Mouse (Mus musculus): ENCODE results near the gene Pacsin3. TPM values are rescaled to one million over a fixed set of nuclear protein-coding genes. Genes with fewer than 3 reads are reported as not detected.

The Pacsin3 gene
- polyA plus RNA-seq, 1 experiment from 2014 or later = 21.8 TPM

- H3K36me3 ChIP-seq (ENCODE audit: control insufficient read depth, insufficient read depth, low read length) = no peaks in the 10 kb centered on the region
- no peaks in the 10 kb centered on the region for H3K27me3 ChIP-seq (replicated peaks; ENCODE audit: control insufficient read depth, insufficient read depth, low read length)
- peaks cover 3% of the 10 kb centered on the region; the same call in 1 of the 2 replicates for H3K4me1 ChIP-seq (ENCODE audit: control insufficient read depth, insufficient read depth, low read depth, low read length)
- no peak overlapping the region for H3K4me2 ChIP-seq (ENCODE audit: low read length)
- no peak overlapping the region; the same call in 1 of the 2 replicates for H3K27ac ChIP-seq (ENCODE audit: low read depth, low read length)
- peak; percentile 47 for ATAC-seq
- no peak overlapping the region for H3K4me3 ChIP-seq (ENCODE audit: low read length)
- WGBS = 61% methylated on average over 12 of the region's 12 CpGs
- H3K9me3 ChIP-seq (ENCODE audit: control insufficient read depth, low read length) = no peaks in the 10 kb centered on the region
- H3K9ac ChIP-seq (ENCODE audit: low read depth, low read length) = no peak overlapping the region
Measured at GRCm38 (mm10) chr2:91291197-91292007, 35.6 kb downstream of the Pacsin3 start.

- no peak overlapping the region for H3K9ac ChIP-seq (ENCODE audit: low read depth, low read length)
- peaks cover 3% of the 10 kb centered on the region; the same call in 1 of the 2 replicates for H3K4me1 ChIP-seq (ENCODE audit: control insufficient read depth, insufficient read depth, low read depth, low read length)
- no peak overlapping the region for H3K4me3 ChIP-seq (ENCODE audit: low read length)
- no peaks in the 10 kb centered on the region for H3K9me3 ChIP-seq (ENCODE audit: control insufficient read depth, low read length)
- no peaks in the 10 kb centered on the region for H3K27me3 ChIP-seq (replicated peaks; ENCODE audit: control insufficient read depth, insufficient read depth, low read length)
- no peak overlapping the region for H3K27ac ChIP-seq (ENCODE audit: low read depth, low read length)
- no peaks in the 10 kb centered on the region for H3K36me3 ChIP-seq (ENCODE audit: control insufficient read depth, insufficient read depth, low read length)
- ATAC-seq = no peak
- WGBS = 95% methylated on average over 3 of the region's 3 CpGs
- H3K4me2 ChIP-seq (ENCODE audit: low read length) = no peak overlapping the region
Measured at GRCm38 (mm10) chr2:91294226-91294625, 38.5 kb downstream of the Pacsin3 start.

- H3K4me2 ChIP-seq (ENCODE audit: low read length) = no peak overlapping the region
- no peak overlapping the region for H3K9ac ChIP-seq (ENCODE audit: low read depth, low read length)
- no peak overlapping the region for H3K27ac ChIP-seq (ENCODE audit: low read depth, low read length)
- ATAC-seq = no peak
- no peak overlapping the region for H3K4me3 ChIP-seq (ENCODE audit: low read length)
- no peaks in the 10 kb centered on the region for H3K27me3 ChIP-seq (replicated peaks; ENCODE audit: control insufficient read depth, insufficient read depth, low read length)
- no peaks in the 10 kb centered on the region for H3K36me3 ChIP-seq (ENCODE audit: control insufficient read depth, insufficient read depth, low read length)
- H3K9me3 ChIP-seq (ENCODE audit: control insufficient read depth, low read length) = no peaks in the 10 kb centered on the region
- 95% methylated on average over 5 of the region's 5 CpGs for WGBS
- peaks cover 3% of the 10 kb centered on the region; the same call in 1 of the 2 replicates for H3K4me1 ChIP-seq (ENCODE audit: control insufficient read depth, insufficient read depth, low read depth, low read length)
Measured at GRCm38 (mm10) chr2:91295895-91296294, 40.1 kb downstream of the Pacsin3 start.

GRCm38 (mm10) chr2:91299156-91299555 is 43.4 kb downstream of the Pacsin3 start:
- H3K36me3 ChIP-seq (ENCODE audit: control insufficient read depth, insufficient read depth, low read length) = peaks cover 2% of the 10 kb centered on the region; the same call in 1 of the 2 replicates
- H3K9me3 ChIP-seq (ENCODE audit: control insufficient read depth, low read length) = no peaks in the 10 kb centered on the region
- H3K27ac ChIP-seq (ENCODE audit: low read depth, low read length) = no peak overlapping the region
- no peak overlapping the region for H3K4me2 ChIP-seq (ENCODE audit: low read length)
- no peaks in the 10 kb centered on the region for H3K27me3 ChIP-seq (replicated peaks; ENCODE audit: control insufficient read depth, insufficient read depth, low read length)
- no peak overlapping the region for H3K4me3 ChIP-seq (ENCODE audit: low read length)
- H3K9ac ChIP-seq (ENCODE audit: low read depth, low read length) = no peak overlapping the region
- ATAC-seq = peak; percentile 24; the same call in 1 of the 2 replicates
- no peaks in the 10 kb centered on the region for H3K4me1 ChIP-seq (ENCODE audit: control insufficient read depth, insufficient read depth, low read depth, low read length)
- WGBS = 69% methylated on average over 3 of the region's 3 CpGs

- no peaks in the 10 kb centered on the region for H3K4me1 ChIP-seq (ENCODE audit: control insufficient read depth, insufficient read depth, low read depth, low read length)
- no peak overlapping the region for H3K4me3 ChIP-seq (ENCODE audit: low read length)
- H3K9me3 ChIP-seq (ENCODE audit: control insufficient read depth, low read length) = no peaks in the 10 kb centered on the region
- H3K27me3 ChIP-seq (replicated peaks; ENCODE audit: control insufficient read depth, insufficient read depth, low read length) = no peaks in the 10 kb centered on the region
- H3K9ac ChIP-seq (ENCODE audit: low read depth, low read length) = no peak overlapping the region
- peaks cover 3% of the 10 kb centered on the region; the same call in 1 of the 2 replicates for H3K36me3 ChIP-seq (ENCODE audit: control insufficient read depth, insufficient read depth, low read length)
- no peak overlapping the region for H3K4me2 ChIP-seq (ENCODE audit: low read length)
- WGBS = 89% methylated on average over 2 of the region's 2 CpGs
- no peak for ATAC-seq
- no peak overlapping the region for H3K27ac ChIP-seq (ENCODE audit: low read depth, low read length)
Measured at GRCm38 (mm10) chr2:91300784-91301183, 45.0 kb downstream of the Pacsin3 start.

GRCm38 (mm10) chr2:91301836-91302235 is 46.1 kb downstream of the Pacsin3 start:
- Histone ChIP-seq H3K36me3 (ENCODE audit: control insufficient read depth, insufficient read depth, low read length) (peaks cover 3% of the 10 kb centered on the region; the same call in 1 of the 2 replicates), H3K4me2 (ENCODE audit: low read length) (no peak overlapping the region), H3K4me3 (ENCODE audit: low read length) (no peak overlapping the region), H3K9me3 (ENCODE audit: control insufficient read depth, low read length) (no peaks in the 10 kb centered on the region), H3K9ac (ENCODE audit: low read depth, low read length) (no peak overlapping the region), H3K4me1 (ENCODE audit: control insufficient read depth, insufficient read depth, low read depth, low read length) (no peaks in the 10 kb centered on the region), H3K27ac (ENCODE audit: low read depth, low read length) (no peak overlapping the region), H3K27me3 (replicated peaks; ENCODE audit: control insufficient read depth, insufficient read depth, low read length) (no peaks in the 10 kb centered on the region)
- WGBS = 82% methylated on average over 2 of the region's 2 CpGs
- ATAC-seq = no peak

- Histone ChIP-seq H3K9me3 (ENCODE audit: control insufficient read depth, low read length) (no peaks in the 10 kb centered on the region), H3K27me3 (replicated peaks; ENCODE audit: control insufficient read depth, insufficient read depth, low read length) (no peaks in the 10 kb centered on the region), H3K4me2 (ENCODE audit: low read length) (no peak overlapping the region), H3K36me3 (ENCODE audit: control insufficient read depth, insufficient read depth, low read length) (peaks cover 3% of the 10 kb centered on the region; the same call in 1 of the 2 replicates), H3K4me1 (ENCODE audit: control insufficient read depth, insufficient read depth, low read depth, low read length) (no peaks in the 10 kb centered on the region), H3K4me3 (ENCODE audit: low read length) (no peak overlapping the region), H3K9ac (ENCODE audit: low read depth, low read length) (no peak overlapping the region), H3K27ac (ENCODE audit: low read depth, low read length) (no peak overlapping the region)
- WGBS = 72% methylated on average over 3 of the region's 3 CpGs
- ATAC-seq = no peak
Measured at GRCm38 (mm10) chr2:91302845-91303244, 47.1 kb downstream of the Pacsin3 start.

GRCm38 (mm10) chr2:91305926-91306325 is 50.2 kb downstream of the Pacsin3 start:
- Histone ChIP-seq H3K4me2 (ENCODE audit: low read length) (no peak overlapping the region), H3K4me1 (ENCODE audit: control insufficient read depth, insufficient read depth, low read depth, low read length) (no peaks in the 10 kb centered on the region), H3K27ac (ENCODE audit: low read depth, low read length) (no peak overlapping the region), H3K9me3 (ENCODE audit: control insufficient read depth, low read length) (no peaks in the 10 kb centered on the region), H3K27me3 (replicated peaks; ENCODE audit: control insufficient read depth, insufficient read depth, low read length) (no peaks in the 10 kb centered on the region), H3K9ac (ENCODE audit: low read depth, low read length) (no peak overlapping the region), H3K36me3 (ENCODE audit: control insufficient read depth, insufficient read depth, low read length) (peaks cover 3% of the 10 kb centered on the region; the same call in 1 of the 2 replicates), H3K4me3 (ENCODE audit: low read length) (no peak overlapping the region)
- no peak for ATAC-seq
- WGBS = 97% methylated on average over 9 of the region's 9 CpGs

- peaks cover 3% of the 10 kb centered on the region; the same call in 1 of the 2 replicates for H3K36me3 ChIP-seq (ENCODE audit: control insufficient read depth, insufficient read depth, low read length)
- no peak overlapping the region for H3K4me3 ChIP-seq (ENCODE audit: low read length)
- H3K9me3 ChIP-seq (ENCODE audit: control insufficient read depth, low read length) = no peaks in the 10 kb centered on the region
- no peak overlapping the region for H3K27ac ChIP-seq (ENCODE audit: low read depth, low read length)
- H3K9ac ChIP-seq (ENCODE audit: low read depth, low read length) = no peak overlapping the region
- H3K4me2 ChIP-seq (ENCODE audit: low read length) = no peak overlapping the region
- H3K4me1 ChIP-seq (ENCODE audit: control insufficient read depth, insufficient read depth, low read depth, low read length) = no peaks in the 10 kb centered on the region
- no peak for ATAC-seq
- no peaks in the 10 kb centered on the region for H3K27me3 ChIP-seq (replicated peaks; ENCODE audit: control insufficient read depth, insufficient read depth, low read length)
Measured at GRCm38 (mm10) chr2:91306589-91306988, 50.8 kb downstream of the Pacsin3 start.
